Mouse (Mus musculus) small intestine, adult 2 months (tissue): ENCODE measurements around the gene Csk.

Experiments used
- CTCF ChIP-seq: fragments of 200-500 bp; IDR thresholded peaks from 2 replicates; pipeline ENCODE4 v1.5.1; 2012; ENCODE audit warnings: low read depth, mild to moderate bottlenecking, control low read depth, inconsistent platforms, low read length, moderate library complexity, mixed read lengths; ENCODE audit not compliant: insufficient replicate concordance, insufficient read length; ENCODE audit errors: extremely low read depth
- POLR2A ChIP-seq: fragments of 200-500 bp; IDR thresholded peaks from 2 replicates; pipeline ENCODE4 v1.6.1; 2012; ENCODE audit warnings: low read depth, mild to moderate bottlenecking, control low read depth, inconsistent platforms, low read length, moderate library complexity

DNA sequence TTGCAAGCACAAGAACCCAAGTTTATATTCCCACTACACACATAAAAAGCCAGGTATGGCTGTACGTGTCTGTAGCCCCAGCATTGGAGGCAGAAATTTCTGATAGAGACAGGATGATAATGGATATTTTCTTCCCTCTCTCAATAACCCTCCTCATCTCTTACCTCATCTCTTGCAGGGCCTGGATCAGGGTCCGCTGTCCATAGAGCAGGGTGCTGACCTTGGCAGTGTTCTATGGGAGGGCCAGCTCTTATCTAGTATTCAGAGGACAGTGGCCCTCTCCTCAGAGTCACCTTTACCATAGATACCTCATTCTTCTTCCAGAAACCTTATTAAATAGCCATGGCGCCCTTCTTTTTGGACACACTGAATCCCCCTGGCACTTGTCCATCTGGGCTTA, 43.6 kb downstream of the Csk start:
- no peak for TF ChIP-seq POLR2A
- no peak for TF ChIP-seq CTCF
